Mouse (Mus musculus): ENCODE measurements around the gene Ubp1. TPM values are rescaled to one million over a fixed set of nuclear protein-coding genes. Genes with fewer than 3 reads are reported as not detected.

The Ubp1 gene
- polyA plus RNA-seq, 1 experiment from 2014 or later = 22.6 TPM

DNA sequence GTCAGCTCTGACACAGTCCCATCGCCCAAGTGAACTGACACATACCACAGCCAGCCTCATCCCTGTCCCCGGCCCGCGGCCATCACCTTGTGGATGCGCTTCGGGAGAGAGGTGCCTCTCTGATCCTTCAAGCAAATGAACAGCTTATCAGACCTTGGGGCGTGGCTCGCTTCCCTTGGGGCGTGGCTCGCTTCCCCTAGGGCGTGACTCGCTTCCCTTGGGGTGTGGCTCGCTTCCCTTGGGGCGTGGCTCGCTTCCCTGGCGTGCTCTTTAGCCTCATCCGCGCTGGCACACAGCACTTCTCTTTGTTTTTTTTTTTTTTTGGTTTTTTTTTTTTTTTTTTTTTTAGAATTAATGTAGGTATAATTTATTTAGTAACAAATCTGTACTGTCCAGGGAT lies 80.5 kb downstream of the Ubp1 start:
- TF ChIP-seq CTCF (IDR thresholded peaks at IDR 0.05; ENCODE audit: low read depth) (no peak), EP300 (IDR thresholded peaks at IDR 0.05; ENCODE audit: low read depth) (no peak)
- DNase-seq = peak; percentile 18
- WGBS (ENCODE audit: insufficient replicate concordance) = 66% methylated on average over 18 of the region's 18 CpGs

GRCm38 (mm10) chr9:114014034-114014433 lies 83.3 kb downstream of the Ubp1 start:
- Histone ChIP-seq H3K9me3 (ENCODE audit: low read length) (no peaks in the 10 kb centered on the region; the same call in 1 of the 2 replicates), H3K4me3 (ENCODE audit: low read depth, low read length) (no peak overlapping the region), H3K4me2 (ENCODE audit: low read depth, low read length) (no peak overlapping the region), H3K27me3 (ENCODE audit: insufficient read depth, low read length) (no peaks in the 10 kb centered on the region), H3K9ac (replicated peaks) (no peak overlapping the region), H3K4me1 (ENCODE audit: insufficient read depth) (no peaks in the 10 kb centered on the region), H3K36me3 (replicated peaks; ENCODE audit: insufficient read depth, low read length) (no peaks in the 10 kb centered on the region), H3K27ac (ENCODE audit: low read depth) (no peak overlapping the region)
- WGBS (ENCODE audit: insufficient replicate concordance) = 38% methylated on average over 1 of the region's 1 CpGs
- TF ChIP-seq EP300 (IDR thresholded peaks at IDR 0.05; ENCODE audit: low read depth) = no peak
- no peak for TF ChIP-seq CTCF (IDR thresholded peaks at IDR 0.05; ENCODE audit: low read depth)
- ATAC-seq = no peak
- no peak for DNase-seq

More for the DNA sequence above, 80.5 kb downstream of the Ubp1 start:
- H3K9me3 ChIP-seq (ENCODE audit: low read length) = no peaks in the 10 kb centered on the region; the same call in 1 of the 2 replicates
- H3K27me3 ChIP-seq (ENCODE audit: insufficient read depth, low read length) = no peaks in the 10 kb centered on the region
- no peak overlapping the region for H3K4me2 ChIP-seq (ENCODE audit: low read depth, low read length)
- H3K36me3 ChIP-seq (replicated peaks; ENCODE audit: insufficient read depth, low read length) = no peaks in the 10 kb centered on the region
- H3K27ac ChIP-seq (ENCODE audit: low read depth) = no peak overlapping the region
- no peaks in the 10 kb centered on the region for H3K4me1 ChIP-seq (ENCODE audit: insufficient read depth)
- no peak overlapping the region for H3K4me3 ChIP-seq (ENCODE audit: low read depth, low read length)
- ATAC-seq = no peak
- no peak overlapping the region for H3K9ac ChIP-seq (replicated peaks)

DNA sequence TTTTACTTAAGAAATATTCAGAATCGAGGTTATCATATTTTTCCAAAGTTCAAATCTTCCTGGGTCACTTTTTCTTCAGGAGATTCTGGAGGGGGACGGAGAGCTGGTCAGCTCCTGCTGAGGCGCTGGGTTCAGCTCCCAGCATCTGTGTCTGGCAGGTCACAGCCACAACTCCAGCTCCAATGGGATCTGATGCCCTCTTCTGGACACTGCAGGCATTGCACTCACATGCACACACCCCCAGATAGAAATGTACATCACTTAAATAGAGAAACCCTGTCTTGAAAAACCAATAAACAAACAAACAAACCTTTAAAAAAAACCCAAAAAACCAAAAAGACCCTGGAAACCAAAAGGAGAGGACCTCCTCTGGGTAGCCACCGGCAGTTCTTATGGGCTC lies 85.0 kb downstream of the Ubp1 start:
- no peak overlapping the region for H3K27ac ChIP-seq (ENCODE audit: low read depth)
- H3K9me3 ChIP-seq (ENCODE audit: low read length) = no peaks in the 10 kb centered on the region; the same call in 1 of the 2 replicates
- DNase-seq = peak; percentile 42
- no peaks in the 10 kb centered on the region for H3K4me1 ChIP-seq (ENCODE audit: insufficient read depth)
- H3K27me3 ChIP-seq (ENCODE audit: insufficient read depth, low read length) = no peaks in the 10 kb centered on the region
- H3K36me3 ChIP-seq (replicated peaks; ENCODE audit: insufficient read depth, low read length) = no peaks in the 10 kb centered on the region
- H3K9ac ChIP-seq (replicated peaks) = no peak overlapping the region
- TF ChIP-seq EP300 (IDR thresholded peaks at IDR 0.05; ENCODE audit: low read depth) (no peak), CTCF (IDR thresholded peaks at IDR 0.05; ENCODE audit: low read depth) (peak; percentile 62)
- no peak overlapping the region for H3K4me2 ChIP-seq (ENCODE audit: low read depth, low read length)
- ATAC-seq = no peak
- 82% methylated on average over 4 of the region's 4 CpGs for WGBS (ENCODE audit: insufficient replicate concordance)
- H3K4me3 ChIP-seq (ENCODE audit: low read depth, low read length) = no peak overlapping the region

- no peak for DNase-seq
- H3K9ac ChIP-seq (replicated peaks) = no peak overlapping the region
- H3K4me2 ChIP-seq (ENCODE audit: low read depth, low read length) = no peak overlapping the region
- no peak for ATAC-seq
- H3K27ac ChIP-seq (ENCODE audit: low read depth) = no peak overlapping the region
- H3K4me3 ChIP-seq (ENCODE audit: low read depth, low read length) = no peak overlapping the region
- 48% methylated on average over 4 of the region's 4 CpGs for WGBS (ENCODE audit: insufficient replicate concordance)
- no peaks in the 10 kb centered on the region for H3K36me3 ChIP-seq (replicated peaks; ENCODE audit: insufficient read depth, low read length)
- no peaks in the 10 kb centered on the region for H3K4me1 ChIP-seq (ENCODE audit: insufficient read depth)
- H3K9me3 ChIP-seq (ENCODE audit: low read length) = no peaks in the 10 kb centered on the region
- H3K27me3 ChIP-seq (ENCODE audit: insufficient read depth, low read length) = no peaks in the 10 kb centered on the region
- TF ChIP-seq CTCF (IDR thresholded peaks at IDR 0.05; ENCODE audit: low read depth) = no peak
- TF ChIP-seq EP300 (IDR thresholded peaks at IDR 0.05; ENCODE audit: low read depth) = no peak
These were observed 85.7 kb downstream of the Ubp1 start for GRCm38 (mm10) chr9:114016402-114016801.

GRCm38 (mm10) chr9:114019012-114019762 lies 88.5 kb downstream of the Ubp1 start:
- no peak for DNase-seq
- H3K4me1 ChIP-seq (ENCODE audit: insufficient read depth) = no peaks in the 10 kb centered on the region
- TF ChIP-seq CTCF (IDR thresholded peaks at IDR 0.05; ENCODE audit: low read depth) (no peak), EP300 (IDR thresholded peaks at IDR 0.05; ENCODE audit: low read depth) (no peak)
- no peak overlapping the region for H3K27ac ChIP-seq (ENCODE audit: low read depth)
- 56% methylated on average over 7 of the region's 7 CpGs for WGBS (ENCODE audit: insufficient replicate concordance)
- ATAC-seq = no peak
- no peaks in the 10 kb centered on the region for H3K27me3 ChIP-seq (ENCODE audit: insufficient read depth, low read length)
- no peaks in the 10 kb centered on the region for H3K9me3 ChIP-seq (ENCODE audit: low read length)
- H3K9ac ChIP-seq (replicated peaks) = no peak overlapping the region
- H3K4me2 ChIP-seq (ENCODE audit: low read depth, low read length) = no peak overlapping the region
- H3K36me3 ChIP-seq (replicated peaks; ENCODE audit: insufficient read depth, low read length) = no peaks in the 10 kb centered on the region
- no peak overlapping the region for H3K4me3 ChIP-seq (ENCODE audit: low read depth, low read length)

DNA sequence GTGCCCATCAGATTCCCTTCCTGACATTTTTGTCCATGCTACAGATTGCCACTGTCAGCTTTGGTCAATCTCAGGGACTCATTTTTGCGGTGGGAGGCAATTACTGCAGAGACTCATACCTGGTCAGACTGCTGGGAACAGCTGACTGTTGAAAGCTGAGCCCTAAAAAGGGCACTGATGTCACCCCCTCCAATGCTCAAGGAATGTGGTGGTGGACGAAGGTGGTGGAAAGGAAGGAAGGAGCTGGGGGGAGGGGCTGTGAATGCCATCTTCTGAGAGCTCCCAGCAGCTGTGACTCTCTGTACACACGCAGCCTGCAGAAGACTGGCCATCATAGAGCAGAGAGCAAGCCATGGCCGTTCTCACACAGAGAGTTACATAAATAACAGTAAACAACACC lies 91.4 kb downstream of the Ubp1 start:
- H3K4me3 ChIP-seq (ENCODE audit: low read depth, low read length) = no peak overlapping the region
- TF ChIP-seq CTCF (IDR thresholded peaks at IDR 0.05; ENCODE audit: low read depth) = no peak
- no peak for TF ChIP-seq EP300 (IDR thresholded peaks at IDR 0.05; ENCODE audit: low read depth)
- H3K27me3 ChIP-seq (ENCODE audit: insufficient read depth, low read length) = peaks cover 15% of the 10 kb centered on the region
- DNase-seq (no peak), ATAC-seq (no peak)
- 54% methylated on average over 4 of the region's 4 CpGs for WGBS (ENCODE audit: insufficient replicate concordance)
- H3K9ac ChIP-seq (replicated peaks) = no peak overlapping the region
- H3K27ac ChIP-seq (ENCODE audit: low read depth) = no peak overlapping the region
- H3K4me2 ChIP-seq (ENCODE audit: low read depth, low read length) = no peak overlapping the region
- H3K4me1 ChIP-seq (ENCODE audit: insufficient read depth) = peaks cover 12% of the 10 kb centered on the region
- H3K36me3 ChIP-seq (replicated peaks; ENCODE audit: insufficient read depth, low read length) = no peaks in the 10 kb centered on the region
- no peaks in the 10 kb centered on the region for H3K9me3 ChIP-seq (ENCODE audit: low read length)

Measured in liver, postnatal 0 days (tissue).